Mouse (Mus musculus) MEL (cell line): ENCODE measurements around the gene Cd300ld3. TPM values are rescaled to one million over a fixed set of nuclear protein-coding genes. Genes with fewer than 3 reads are reported as not detected.
"Not testable (repeated sequence)": the region's sequence is repeated elsewhere in the genome, so short reads cannot be mapped to it uniquely, and the experiment has no call there.

Experiments used
- DNase-seq: peaks from one replicate; pipeline ENCODE4 v3.0.0; 2011; ENCODE audit warnings: low read depth, low spot score
- H3K27ac ChIP-seq: 2 replicates; pipeline ENCODE4 v1.5.1; 2012; ENCODE audit warnings: low read depth, mild to moderate bottlenecking, control low read depth, low read length, moderate library complexity; ENCODE audit not compliant: control insufficient read depth
- H3K27me3 ChIP-seq, 2 experiments: fragments of 150-350 bp in 1 of 2; sonication (generic) in 1 of 2; 2 replicates each; pipeline ENCODE4 v1.6.1; 2012; ENCODE audit warnings: low read length in 2 of 2, mild to moderate bottlenecking in 2 of 2, improper control_type of control experiment in 1 of 2, moderate library complexity in 1 of 2; ENCODE audit not compliant: insufficient read depth in 2 of 2, control insufficient read depth in 1 of 2
- H3K36me3 ChIP-seq, 2 experiments: 2 replicates each; pipeline ENCODE4 v1.6.1; 2012 to 2014; ENCODE audit warnings: low read length in 2 of 2, improper control_type of control experiment in 1 of 2, inconsistent platforms in 1 of 2, mild to moderate bottlenecking in 1 of 2; ENCODE audit not compliant: insufficient read depth in 2 of 2, control insufficient read depth in 1 of 2
- H3K4me1 ChIP-seq, 2 experiments: fragments of 150-350 bp in 1 of 2; sonication (generic) in 1 of 2; 2 replicates each; pipeline ENCODE4 v1.6.1; 2012; ENCODE audit warnings: low read length in 2 of 2, improper control_type of control experiment in 1 of 2, mild to moderate bottlenecking in 1 of 2; ENCODE audit not compliant: insufficient read depth in 2 of 2, control insufficient read depth in 1 of 2
- H3K4me3 ChIP-seq, 2 experiments: fragments of 150-350 bp in 1 of 2; sonication (generic) in 1 of 2; 2 replicates each; pipeline ENCODE4 v1.5.1; 2012; ENCODE audit warnings: low read depth in 2 of 2, low read length in 2 of 2, mild to moderate bottlenecking in 2 of 2, moderate library complexity in 2 of 2, control low read depth in 1 of 2, improper control_type of control experiment in 1 of 2; ENCODE audit not compliant: control insufficient read depth in 1 of 2, insufficient read depth in 1 of 2
- H3K79me2 ChIP-seq: 2 replicates; pipeline ENCODE4 v1.6.1; 2012; ENCODE audit warnings: mild to moderate bottlenecking, low read length, moderate library complexity; ENCODE audit not compliant: control insufficient read depth, poor library complexity, insufficient read depth
- H3K9ac ChIP-seq: 2 replicates; pipeline ENCODE4 v1.6.1; 2012; ENCODE audit warnings: low read depth, mild to moderate bottlenecking, control low read depth, low read length, moderate library complexity; ENCODE audit not compliant: control insufficient read depth, poor library complexity, severe bottlenecking
- H3K9me3 ChIP-seq: fragments of 150-350 bp; sonication (generic); replicated peaks from 2 replicates; pipeline ENCODE4 v1.6.1; 2012; ENCODE audit warnings: mild to moderate bottlenecking, low read length, improper control_type of control experiment, moderate library complexity; ENCODE audit not compliant: insufficient read depth
- CHD1 ChIP-seq: IDR thresholded peaks from 2 replicates; pipeline ENCODE4 v1.6.1; 2012; ENCODE audit warnings: low read depth, mild to moderate bottlenecking, inconsistent platforms, low read length, improper control_type of control experiment
- CHD2 ChIP-seq: IDR thresholded peaks from 2 replicates; pipeline ENCODE4 v1.6.1; 2011; ENCODE audit warnings: low read length, improper control_type of control experiment
- CTCF ChIP-seq, 3 experiments: IDR thresholded peaks in 2 of 3; conservative IDR thresholded peaks in 1 of 3; 2 replicates each; pipeline ENCODE4 v1.5.1; 2011 to 2012; ENCODE audit warnings: low read length in 3 of 3, low read depth in 2 of 3, mild to moderate bottlenecking in 2 of 3, improper control_type of control experiment in 1 of 3, inconsistent platforms in 1 of 3, mixed read lengths in 1 of 3, moderate library complexity in 1 of 3; ENCODE audit not compliant: control insufficient read depth in 1 of 3, insufficient read depth in 1 of 3, poor library complexity in 1 of 3, severe bottlenecking in 1 of 3
- E2F4 ChIP-seq: IDR thresholded peaks from 2 replicates; pipeline ENCODE4 v1.6.1; 2011; ENCODE audit warnings: low read depth, low read length, improper control_type of control experiment, borderline replicate concordance
- EP300 ChIP-seq, 2 experiments: IDR thresholded peaks; 2 replicates each; pipeline ENCODE4 v1.6.1; 2011; ENCODE audit warnings: improper control_type of control experiment in 2 of 2, low read length in 2 of 2, low read depth in 1 of 2, mild to moderate bottlenecking in 1 of 2
- GABPA ChIP-seq: IDR thresholded peaks from 2 replicates; pipeline ENCODE4 v1.6.1; 2012; ENCODE audit warnings: low read depth, mild to moderate bottlenecking, inconsistent platforms, low read length, improper control_type of control experiment, moderate library complexity
- GATA1 ChIP-seq: IDR thresholded peaks from 2 replicates; pipeline ENCODE4 v1.6.1; 2011; ENCODE audit warnings: low read depth, low read length, improper control_type of control experiment
- KAT2A ChIP-seq: conservative IDR thresholded peaks from 2 replicates; pipeline ENCODE4 v1.6.1; 2012; ENCODE audit warnings: low read depth, low read length, improper control_type of control experiment, inconsistent platforms
- MAFK ChIP-seq: IDR thresholded peaks from 2 replicates; pipeline ENCODE4 v1.6.1; 2011; ENCODE audit warnings: low read depth, mild to moderate bottlenecking, low read length, improper control_type of control experiment, borderline replicate concordance
- MAX ChIP-seq: IDR thresholded peaks from 2 replicates; pipeline ENCODE4 v1.6.1; 2011; ENCODE audit warnings: low read length, improper control_type of control experiment
- MXI1 ChIP-seq: IDR thresholded peaks from 2 replicates; pipeline ENCODE4 v1.6.1; 2011; ENCODE audit warnings: mild to moderate bottlenecking, low read depth, low read length, improper control_type of control experiment
- MYB ChIP-seq: IDR thresholded peaks from 2 replicates; pipeline ENCODE4 v1.6.1; 2011; ENCODE audit warnings: mild to moderate bottlenecking, low read depth, low read length, improper control_type of control experiment
- POLR2A ChIP-seq, 2 experiments: IDR thresholded peaks; 2 replicates each; pipeline ENCODE4 v1.6.1; 2011 to 2012; ENCODE audit warnings: low read length in 2 of 2, mild to moderate bottlenecking in 2 of 2, control low read depth in 1 of 2, improper control_type of control experiment in 1 of 2, low read depth in 1 of 2, moderate library complexity in 1 of 2; ENCODE audit not compliant: control insufficient read depth in 1 of 2, insufficient read depth in 1 of 2, poor library complexity in 1 of 2
- POLR2AphosphoS5 ChIP-seq: IDR thresholded peaks from 2 replicates; pipeline ENCODE4 v1.6.1; 2012; ENCODE audit warnings: low read depth, borderline replicate concordance, mild to moderate bottlenecking, inconsistent platforms, low read length, moderate library complexity, mixed read lengths
- RAD21 ChIP-seq: IDR thresholded peaks from 2 replicates; pipeline ENCODE4 v1.6.1; 2011; ENCODE audit warnings: mild to moderate bottlenecking, low read depth, low read length, improper control_type of control experiment
- RCOR1 ChIP-seq: IDR thresholded peaks from 2 replicates; pipeline ENCODE4 v1.6.1; 2012; ENCODE audit warnings: low read depth, mild to moderate bottlenecking, inconsistent platforms, low read length, improper control_type of control experiment
- SIN3A ChIP-seq: IDR thresholded peaks from 2 replicates; pipeline ENCODE4 v1.6.1; 2012; ENCODE audit warnings: low read length, improper control_type of control experiment, inconsistent platforms
- SMC3 ChIP-seq: IDR thresholded peaks from 2 replicates; pipeline ENCODE4 v1.6.1; 2011; ENCODE audit warnings: low read depth, low read length, improper control_type of control experiment
- USF1 ChIP-seq: IDR thresholded peaks from 2 replicates; pipeline ENCODE4 v1.6.1; 2014; ENCODE audit warnings: low read depth, mild to moderate bottlenecking, inconsistent platforms, low read length, improper control_type of control experiment, moderate library complexity
- USF2 ChIP-seq, 2 experiments: IDR thresholded peaks; 2 replicates each; pipeline ENCODE4 v1.6.1; 2011 to 2012; ENCODE audit warnings: improper control_type of control experiment in 2 of 2, low read length in 2 of 2, borderline replicate concordance in 1 of 2, inconsistent platforms in 1 of 2, low read depth in 1 of 2, mild to moderate bottlenecking in 1 of 2; ENCODE audit not compliant: insufficient read depth in 1 of 2
- ZMIZ1 ChIP-seq: IDR thresholded peaks from 2 replicates; pipeline ENCODE4 v1.6.1; 2012; ENCODE audit warnings: low read depth, mild to moderate bottlenecking, inconsistent platforms, low read length, improper control_type of control experiment, moderate library complexity
- ZNF384 ChIP-seq: IDR thresholded peaks from 2 replicates; pipeline ENCODE4 v1.6.1; 2012; ENCODE audit warnings: low read depth, mild to moderate bottlenecking, inconsistent platforms, low read length, improper control_type of control experiment
- polyA plus RNA-seq, 2 experiments: library from polyadenylated mRNA; stranded (reverse) in 1 of 2; unstranded in 1 of 2; fragments of >175 nt in 1 of 2; fragments of >200 nt in 1 of 2; gene quantifications; 2 replicates each; pipeline versions ENCODE4 v1.2.1 to v1.2.4; 2012; ENCODE audit warnings: low replicate concordance in 2 of 2, low read depth in 1 of 2; ENCODE audit not compliant: insufficient read length in 2 of 2, insufficient read depth in 1 of 2, missing spikeins in 1 of 2
- total RNA-seq: library from RNA; depleted of rRNA; stranded (reverse); fragments of 300-350 nt; gene quantifications from 2 replicates; pipeline ENCODE4 v1.2.3, GENCODE M21; 2012

Gene Cd300ld3
- total and polyA plus RNA-seq, 3 experiments, result not detected

DNA sequence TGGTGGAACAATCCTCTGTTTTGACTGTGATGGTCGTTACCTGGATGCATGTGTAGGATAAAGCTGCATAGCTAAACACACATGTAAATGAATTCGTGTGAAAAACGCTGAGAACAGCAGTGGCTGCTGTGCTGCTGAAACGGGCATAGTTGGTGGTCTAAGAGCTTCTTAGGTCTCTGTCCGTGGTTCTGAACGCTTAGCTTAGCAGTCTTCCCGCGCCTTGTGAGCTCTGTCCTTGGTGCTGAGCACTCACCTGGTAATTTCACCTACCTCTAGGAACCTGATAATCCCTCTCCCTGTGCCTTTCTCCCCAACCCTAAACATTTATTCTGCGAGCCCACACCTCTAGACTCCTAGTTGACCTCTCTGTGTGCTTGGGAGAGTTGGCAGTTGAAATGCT lies 4.0 kb upstream of the Cd300ld3 start:
- DNase-seq, result peak; percentile 73
- H3K27ac ChIP-seq, result no peak overlapping the region
- no peaks in the 10 kb centered on the region for H3K27me3 ChIP-seq
- no peaks in the 10 kb centered on the region for H3K36me3 ChIP-seq
- H3K4me3 ChIP-seq, result no peak overlapping the region
- TF ChIP-seq CHD2 (no peak), CHD1 (no peak), ZNF384 (no peak), USF1 (no peak), EP300 (IDR thresholded peaks at IDR 0.05; ENCODE audit: low read depth in 1 of 2, low read length in 2 of 2) (no peak), POLR2A (IDR thresholded peaks at IDR 0.05; ENCODE audit: control insufficient read depth in 1 of 2, insufficient read depth in 1 of 2, low read depth in 1 of 2, low read length in 2 of 2, poor library complexity in 1 of 2) (no peak), USF2 (IDR thresholded peaks at IDR 0.05; ENCODE audit: borderline replicate concordance in 1 of 2, insufficient read depth in 1 of 2, low read depth in 1 of 2, low read length in 2 of 2) (no peak), SIN3A (peak; percentile 89), MAFK (peak; percentile 16; the same call in 1 of the 2 replicates), MYB (no peak), GABPA (no peak), MXI1 (peak; percentile 68), ZMIZ1 (no peak), RCOR1 (no peak), MAX (no peak), SMC3 (no peak), E2F4 (no peak), CTCF (IDR thresholded peaks at IDR 0.05 in 2 of 3, conservative IDR thresholded peaks at IDR 0.05 in 1 of 3; ENCODE audit: control insufficient read depth in 1 of 3, insufficient read depth in 1 of 3, low read depth in 2 of 3, low read length in 3 of 3, poor library complexity in 1 of 3, severe bottlenecking in 1 of 3) (no peak), KAT2A (no peak)
- no peaks in the 10 kb centered on the region for H3K9me3 ChIP-seq
- H3K79me2 ChIP-seq, result no peaks in the 10 kb centered on the region
- no peaks in the 10 kb centered on the region for H3K4me1 ChIP-seq
- no peak overlapping the region for H3K9ac ChIP-seq

DNA sequence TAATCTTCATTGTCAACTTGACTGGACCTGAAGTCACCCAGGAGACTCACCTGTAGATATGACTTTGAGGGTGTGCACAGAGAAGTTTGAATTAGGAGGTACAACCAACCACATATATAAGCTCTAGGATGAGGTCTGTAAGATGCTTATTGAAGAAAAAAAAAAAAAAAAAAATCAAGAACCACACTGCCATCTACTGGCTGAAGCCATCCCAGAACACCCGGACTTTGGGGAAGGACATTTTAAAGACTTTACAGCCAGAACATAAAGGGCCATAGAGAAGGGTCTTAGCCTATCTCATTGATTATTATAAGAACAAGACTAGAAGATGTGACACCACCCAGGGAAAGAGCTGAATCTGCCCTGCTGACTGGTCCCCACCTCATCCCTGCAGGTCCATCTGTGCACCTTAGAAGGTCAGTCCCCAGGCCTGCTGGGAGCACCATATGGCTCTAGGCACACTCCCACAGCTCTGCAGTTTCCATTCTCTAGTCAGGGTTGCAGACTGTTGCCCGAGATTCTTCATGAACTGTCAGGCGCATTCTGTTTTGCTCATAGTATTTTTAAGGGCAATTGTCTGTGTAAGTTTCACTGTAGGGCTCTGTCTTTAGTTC lies 1.2 kb upstream of the Cd300ld3 start:
- no peak overlapping the region for H3K27ac ChIP-seq
- H3K4me3 ChIP-seq, result no peak overlapping the region
- no peaks in the 10 kb centered on the region for H3K4me1 ChIP-seq
- H3K79me2 ChIP-seq, result no peaks in the 10 kb centered on the region
- H3K9ac ChIP-seq, result no peak overlapping the region
- no peaks in the 10 kb centered on the region for H3K9me3 ChIP-seq
- no peaks in the 10 kb centered on the region for H3K36me3 ChIP-seq
- H3K27me3 ChIP-seq, result no peaks in the 10 kb centered on the region
- DNase-seq, result peak; percentile 20
- no peak for TF ChIP-seq E2F4
- TF ChIP-seq RAD21, result peak; percentile 33
- no peak for TF ChIP-seq GATA1
- 0 out of 2 replicates have a peak, but pooled peaks have one; percentile 5 for TF ChIP-seq SMC3
- TF ChIP-seq USF1, result no peak
- TF ChIP-seq CTCF (IDR thresholded peaks at IDR 0.05 in 2 of 3, conservative IDR thresholded peaks at IDR 0.05 in 1 of 3; ENCODE audit: control insufficient read depth in 1 of 3, insufficient read depth in 1 of 3, low read depth in 2 of 3, low read length in 3 of 3, poor library complexity in 1 of 3, severe bottlenecking in 1 of 3), result peak in 2 of 3 experiments; percentile 31 to 45; a peak in 3 of 6 replicates
- no peak for TF ChIP-seq POLR2AphosphoS5
- peak; percentile 88 for TF ChIP-seq ZNF384

DNA sequence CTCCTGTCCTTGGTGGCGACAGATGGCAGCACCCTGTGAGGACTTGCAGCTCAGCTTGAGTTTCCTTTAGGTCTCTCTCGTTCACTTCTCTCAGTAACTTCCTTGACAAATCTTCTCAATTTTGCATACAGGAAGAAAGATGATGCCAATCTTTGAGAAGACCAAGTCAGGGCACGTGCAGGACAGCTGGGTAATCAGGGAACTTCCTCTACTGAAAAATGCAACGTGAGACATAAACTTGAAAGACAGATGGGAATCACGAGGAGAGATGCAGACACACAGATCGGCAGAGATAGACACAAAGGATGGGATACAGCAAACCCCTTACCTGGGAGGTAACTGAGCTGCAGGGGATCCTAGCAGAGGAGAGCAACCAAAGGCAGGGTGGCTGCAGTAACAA lies 10.5 kb downstream of the Cd300ld3 start, which contains the start of gene Cd300ld5:
Cd300ld5 (minus strand) TSS at position 101 of the 400 bp plus-strand sequence.
- H3K36me3 ChIP-seq, H3K9ac ChIP-seq, H3K9me3 ChIP-seq, H3K4me1 ChIP-seq, H3K4me3 ChIP-seq, H3K27me3 ChIP-seq, DNase-seq, H3K27ac ChIP-seq, H3K79me2 ChIP-seq: not testable (repeated sequence)
